Mouse (Mus musculus) B cell, adult 2 months (primary cell): ENCODE measurements around the gene Pigm.
A peak's percentile ranks its signal among the peaks of the same experiment; 100 is the strongest.

Source experiments
- DNase-seq, 2 experiments: peaks; one replicate each; pipeline ENCODE4 v3.0.0; 2022

The Pigm gene

DNA sequence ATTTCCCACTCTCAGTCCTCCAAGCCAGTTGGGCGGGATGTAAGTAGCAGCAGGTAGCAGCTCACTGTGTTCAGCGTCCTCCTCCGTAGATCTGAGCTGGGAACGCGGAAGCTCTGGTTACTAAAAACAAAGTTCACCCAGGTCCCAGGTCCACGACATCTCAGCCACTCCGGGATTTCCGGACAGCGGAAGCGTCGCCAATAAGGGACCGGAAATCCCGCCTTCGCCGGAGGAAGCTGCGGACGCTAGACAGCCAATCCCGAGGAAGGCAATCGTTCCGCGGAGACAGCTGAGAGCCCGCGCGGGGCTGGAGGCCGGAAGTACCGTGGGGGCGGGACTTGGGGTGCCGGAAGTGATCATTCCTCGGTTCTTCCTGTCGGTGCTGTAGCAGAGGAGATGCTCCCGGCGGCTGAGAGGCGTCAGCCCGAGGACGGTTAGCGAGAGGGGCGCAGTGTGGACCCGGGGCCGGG lies at the start of gene Pigm:
Gene Pigm (plus strand): TSS at position 349 of the 470 bp plus-strand sequence.
- DNase-seq: peak; percentile 99

- no peak for DNase-seq
Observed at GRCm38 (mm10) chr1:172326684-172327083, 49.7 kb upstream of the Pigm start.

DNA sequence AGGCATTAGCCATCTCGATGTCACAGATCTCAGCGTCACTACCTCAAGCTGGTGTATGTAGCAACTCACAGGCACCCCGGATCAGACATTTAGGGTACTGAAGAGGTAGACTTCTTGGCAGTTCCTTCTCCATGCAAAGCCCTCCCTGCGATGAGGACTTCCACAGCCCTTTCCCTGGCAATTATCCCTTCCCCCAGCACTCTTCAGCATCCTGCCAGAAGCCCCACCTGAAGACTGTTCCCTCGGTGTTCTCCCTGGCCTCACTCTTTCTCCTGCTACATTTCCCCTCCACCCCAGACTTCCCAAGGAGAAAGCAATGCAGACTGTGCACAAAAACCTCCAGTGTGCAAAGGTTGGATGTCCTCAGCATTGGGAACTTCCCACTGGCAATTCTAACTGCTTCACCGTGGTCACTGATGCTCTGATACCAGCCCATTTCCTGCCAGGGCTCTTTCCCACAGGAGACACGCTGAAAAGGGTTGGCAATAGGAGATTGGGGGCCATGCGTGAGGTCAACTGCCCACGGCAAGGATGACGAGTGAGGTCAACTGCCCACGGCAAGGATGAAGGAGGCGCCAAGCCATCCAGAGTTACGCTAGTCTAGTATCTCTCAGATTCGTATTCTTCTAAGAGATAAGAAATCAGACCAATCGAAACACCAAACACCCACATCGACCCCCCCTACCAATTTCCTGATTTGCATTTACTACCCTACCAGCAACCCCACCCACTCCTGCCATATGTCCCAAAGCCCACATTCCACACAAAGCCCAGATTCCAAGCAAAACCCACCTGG lies 48.9 kb upstream of the Pigm start:
- DNase-seq: no peak

DNA sequence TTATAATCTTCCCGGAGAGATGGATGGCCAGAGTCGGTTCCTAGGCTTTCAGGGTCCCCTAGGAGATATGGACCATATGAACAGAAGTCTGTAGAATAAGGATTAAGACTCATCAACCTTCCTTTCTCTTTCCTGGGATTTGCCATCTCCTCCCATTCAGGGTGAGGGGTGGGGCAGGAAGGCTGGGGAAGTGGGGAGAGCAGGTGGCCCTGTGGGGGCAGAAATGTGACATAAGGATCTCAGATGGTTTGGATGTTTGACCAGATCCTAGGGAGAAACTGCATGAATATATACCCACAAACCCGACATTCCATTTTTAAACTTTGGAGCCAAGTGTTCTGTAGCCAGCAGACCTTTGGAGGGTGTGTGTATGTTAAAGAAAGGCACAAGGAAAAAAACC lies 48.3 kb upstream of the Pigm start:
- no peak for DNase-seq

DNA sequence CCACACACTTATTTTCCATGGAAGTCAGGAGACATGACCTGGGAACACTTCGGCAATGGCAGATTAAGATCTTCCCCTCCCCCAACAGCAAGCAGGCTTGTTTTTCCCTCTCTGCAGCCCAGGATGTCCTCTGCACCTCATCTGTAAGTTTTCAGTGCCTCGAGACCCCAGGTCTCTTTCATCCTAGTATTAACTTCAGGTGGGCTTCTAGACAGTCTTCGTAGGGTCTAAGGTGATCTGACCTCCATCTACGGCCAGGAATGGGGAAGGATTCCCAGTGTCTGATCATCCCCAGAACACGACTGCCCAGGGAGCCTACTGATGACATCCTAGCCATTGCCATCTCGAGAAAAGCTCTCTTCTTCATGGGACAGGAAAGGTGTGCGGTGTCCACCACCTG lies 47.9 kb upstream of the Pigm start:
- DNase-seq: no peak

- no peak for DNase-seq
Observed at GRCm38 (mm10) chr1:172329131-172329530, 47.2 kb upstream of the Pigm start, which contains the start of gene Kcnj9. Gene Kcnj9 (minus strand): TSS chr1:172329318.

DNA sequence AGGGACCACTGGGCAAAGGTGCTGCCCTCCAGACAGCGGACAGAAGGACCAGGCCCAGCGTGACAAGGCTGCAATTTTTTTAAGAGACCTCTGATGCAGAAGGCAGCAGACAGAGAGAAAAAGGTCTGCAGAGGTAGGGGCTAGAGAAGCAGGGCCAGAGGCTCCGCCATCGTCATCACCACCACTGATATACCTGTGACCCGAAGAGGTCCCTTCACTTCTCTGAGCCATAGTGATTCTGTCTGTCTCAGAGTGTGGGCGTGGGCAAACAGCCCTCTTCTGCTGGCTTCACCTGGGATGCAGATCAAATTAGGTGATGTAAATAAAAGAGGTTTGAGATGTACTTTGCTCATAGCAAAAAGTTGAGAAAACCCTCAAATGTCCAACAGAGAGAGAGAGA lies 46.7 kb upstream of the Pigm start:
- no peak for DNase-seq

DNA sequence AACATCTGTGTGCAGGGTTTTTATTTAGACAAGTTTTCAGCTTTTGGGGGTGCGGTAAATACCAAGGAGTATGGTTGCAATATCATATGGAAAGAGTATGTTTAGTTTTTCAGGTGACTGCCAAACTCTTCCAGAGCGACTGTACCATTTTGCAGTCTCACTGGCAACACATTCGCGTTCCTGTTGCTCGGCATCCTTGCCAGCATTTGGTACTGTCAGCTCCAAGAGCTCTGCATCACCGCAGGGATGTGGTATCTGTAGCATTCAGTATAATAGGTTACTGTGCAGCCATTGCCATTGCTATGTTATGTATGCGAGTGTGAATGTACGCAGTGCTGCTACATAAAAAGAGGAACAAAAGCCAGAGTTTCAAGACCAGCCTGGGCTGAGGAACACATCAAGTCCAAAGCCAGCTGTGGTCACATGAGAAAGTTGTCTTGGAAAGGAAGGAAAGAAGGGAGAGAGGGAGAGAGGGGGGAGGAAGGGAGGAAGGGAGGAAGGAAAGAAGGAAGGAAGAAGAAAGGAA lies 44.9 kb upstream of the Pigm start:
- DNase-seq: no peak

- no peak for DNase-seq
Observed at GRCm38 (mm10) chr1:172332925-172333324, 43.4 kb upstream of the Pigm start.

- no peak for DNase-seq
Observed at GRCm38 (mm10) chr1:172333512-172333911, 42.8 kb upstream of the Pigm start.

DNA sequence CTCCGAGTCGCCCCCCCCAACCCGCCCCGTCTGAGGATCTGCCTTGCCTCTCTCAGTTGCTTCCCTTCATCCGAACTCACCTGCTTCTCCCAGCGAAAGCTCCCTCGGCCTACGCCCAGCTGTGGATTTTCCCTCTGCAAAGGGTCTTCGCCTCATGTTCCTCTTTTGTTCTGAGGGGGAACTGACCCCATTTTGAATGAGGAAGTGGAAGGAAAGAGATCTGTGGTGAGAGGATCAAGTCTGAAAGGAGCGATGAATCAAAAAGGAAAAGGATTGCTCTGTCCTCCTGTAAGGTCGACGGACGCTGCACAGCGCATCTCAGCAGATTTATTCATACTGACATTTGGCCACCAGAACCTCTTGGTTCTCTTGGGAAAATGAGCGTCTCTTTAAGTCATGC lies 40.5 kb upstream of the Pigm start:
- no peak for DNase-seq

DNA sequence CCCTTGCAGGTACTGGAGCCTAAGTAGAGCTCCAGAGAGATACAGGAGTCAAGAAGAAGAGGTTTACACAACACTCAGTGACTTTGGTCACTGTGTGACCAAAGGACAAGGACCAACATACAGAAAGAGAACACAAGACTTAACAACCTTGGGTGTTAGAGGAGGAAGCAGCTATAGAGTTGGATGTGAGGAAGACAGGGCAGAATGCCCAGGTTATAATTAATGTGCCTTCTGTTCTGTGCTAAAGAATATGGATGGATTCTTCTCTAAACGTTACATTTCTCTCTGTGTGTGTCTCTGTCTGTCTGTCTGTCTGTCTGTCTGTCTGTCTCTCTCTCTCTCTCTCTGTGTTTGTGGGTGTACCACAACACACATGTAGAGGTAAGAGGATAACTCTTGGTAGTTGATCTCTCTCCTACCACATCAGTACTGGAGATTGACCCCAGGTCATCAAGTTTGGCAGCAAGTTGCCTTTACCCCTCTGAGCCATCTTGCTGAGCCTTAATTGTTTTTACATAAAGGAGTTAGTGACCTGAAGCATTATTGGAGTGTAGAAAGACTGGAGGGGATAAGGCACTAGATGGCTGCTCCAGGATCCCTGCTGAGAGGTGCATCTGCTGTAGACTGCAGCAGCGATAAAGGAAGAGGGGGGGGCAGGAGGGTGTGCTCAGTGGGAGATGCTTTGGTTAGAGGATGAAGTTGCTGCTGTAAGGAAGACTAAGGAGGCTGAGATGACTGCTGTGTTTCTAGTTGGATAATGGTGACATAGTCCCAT lies 38.7 kb upstream of the Pigm start:
- no peak for DNase-seq

GRCm38 (mm10) chr1:172340729-172341321 lies 35.5 kb upstream of the Pigm start, which contains the start of gene Kcnj10:
Gene Kcnj10 (plus strand): TSS chr1:172341210.
- DNase-seq: peak; percentile 69 to 70

GRCm38 (mm10) chr1:172341386-172341785 lies 35.0 kb upstream of the Pigm start:
- DNase-seq: no peak

DNA sequence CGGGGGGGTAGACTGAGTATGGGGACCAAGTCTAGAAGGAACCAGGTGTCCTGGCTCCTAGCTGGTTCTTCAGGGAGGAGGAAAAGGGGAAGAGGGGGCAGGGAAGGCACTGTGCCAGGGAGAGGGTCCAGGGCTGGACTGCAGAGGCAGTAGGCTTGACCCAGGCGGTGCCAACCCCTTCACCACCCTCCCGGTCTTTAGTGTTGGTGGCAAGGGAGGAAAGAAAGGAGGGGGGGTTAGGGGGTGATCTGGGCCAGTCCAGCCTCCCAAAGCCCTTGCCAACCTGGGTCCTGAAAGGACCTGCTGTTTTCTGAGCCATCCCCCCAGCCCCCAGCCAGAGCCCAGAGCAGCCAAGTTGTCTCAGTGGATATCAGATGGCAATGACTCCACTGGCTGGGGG lies 33.6 kb upstream of the Pigm start:
- DNase-seq: no peak

GRCm38 (mm10) chr1:172343914-172344313 lies 32.4 kb upstream of the Pigm start:
- no peak for DNase-seq

GRCm38 (mm10) chr1:172344820-172345219 lies 31.5 kb upstream of the Pigm start:
- no peak for DNase-seq

DNA sequence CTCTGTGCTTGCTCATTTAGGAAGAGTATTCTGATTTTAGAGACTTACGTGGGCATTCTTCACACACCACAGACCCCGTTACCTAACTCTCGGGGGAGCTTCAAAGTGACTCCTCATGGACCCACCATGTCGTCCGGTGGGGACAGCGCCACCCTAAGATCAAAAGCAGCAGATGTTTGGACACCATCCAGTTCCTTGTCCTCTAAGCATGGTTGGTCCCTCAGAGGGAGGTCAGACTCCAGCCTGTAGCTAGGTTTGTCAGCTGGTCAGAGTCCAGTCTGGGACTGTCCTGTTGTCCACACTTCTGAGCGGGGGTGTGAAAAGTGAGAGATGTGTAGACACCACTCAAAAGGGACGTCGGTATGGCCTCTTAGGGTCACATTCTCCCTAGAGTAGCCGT lies 29.6 kb upstream of the Pigm start:
- DNase-seq: no peak

DNA sequence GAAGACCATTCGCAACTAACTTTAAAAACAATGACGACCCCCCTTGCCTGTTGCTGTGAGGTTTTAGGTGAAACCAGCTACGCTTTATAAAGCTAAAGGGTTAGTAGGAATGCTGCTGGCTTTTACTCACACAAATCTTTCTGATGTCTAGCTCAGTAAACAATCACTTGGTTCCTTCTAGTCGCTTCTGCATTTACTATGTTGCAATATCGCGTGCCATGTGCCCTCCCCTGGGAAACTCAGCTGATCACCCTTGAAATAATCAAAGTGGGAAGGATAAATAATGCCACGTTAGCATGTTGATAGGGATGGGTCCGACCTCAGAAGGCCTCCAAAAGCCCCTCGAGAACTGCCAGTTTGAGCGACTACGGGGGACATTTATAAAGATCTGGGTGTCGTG lies 29.0 kb upstream of the Pigm start:
- DNase-seq: no peak

DNA sequence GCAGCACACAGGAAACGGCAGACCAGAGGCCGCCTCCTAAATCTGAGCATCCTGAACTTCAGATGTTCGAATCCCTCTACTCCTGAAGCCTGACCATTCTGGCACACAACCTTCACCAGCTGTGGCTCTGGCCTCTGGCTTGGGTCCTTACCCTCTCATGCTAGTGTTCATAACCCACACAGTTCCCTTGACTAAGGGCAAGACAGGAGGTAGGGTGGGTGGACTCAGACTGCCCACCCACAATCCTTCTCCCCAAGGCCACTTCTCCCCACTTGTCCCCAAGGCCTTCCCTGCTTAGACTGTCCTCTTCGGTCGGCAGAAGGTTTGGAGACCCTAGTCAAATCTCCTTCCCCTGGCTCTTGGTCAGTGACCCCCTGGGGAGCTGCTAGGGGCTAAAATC lies 26.8 kb upstream of the Pigm start:
- no peak for DNase-seq

- DNase-seq: no peak
Observed at GRCm38 (mm10) chr1:172349916-172350812, 26.2 kb upstream of the Pigm start.

- DNase-seq: no peak
Observed at GRCm38 (mm10) chr1:172352001-172352400, 24.3 kb upstream of the Pigm start.
